Mouse (Mus musculus) CH12.LX (cell line): Measurements from ENCODE around the gene Grin2c. TPM values are rescaled to one million over a fixed set of nuclear protein-coding genes. Genes with fewer than 3 reads are reported as not detected.

Source experiments
- DNase-seq: peaks from one replicate; pipeline ENCODE4 v3.0.0-alpha.2; 2013; ENCODE audit errors: extremely low read depth
- H3K27ac ChIP-seq: 2 replicates; pipeline ENCODE4 v1.5.1; 2012; ENCODE audit warnings: low read depth, mild to moderate bottlenecking, control low read depth, moderate library complexity; ENCODE audit not compliant: insufficient read depth
- H3K27me3 ChIP-seq: replicated peaks from 2 replicates; pipeline ENCODE3; 2012; ENCODE audit warnings: inconsistent platforms
- H3K36me3 ChIP-seq, 2 experiments: replicated peaks in 1 of 2; 2 replicates each; pipeline versions ENCODE3 to v1.6.1; 2012; ENCODE audit warnings: inconsistent platforms in 1 of 2, low read length in 1 of 2, mild to moderate bottlenecking in 1 of 2, mixed read lengths in 1 of 2, moderate library complexity in 1 of 2; ENCODE audit not compliant: control insufficient read depth in 1 of 2, insufficient read depth in 1 of 2
- H3K4me1 ChIP-seq, 2 experiments: 2 replicates each; pipeline ENCODE4 v1.6.1; 2012; ENCODE audit warnings: inconsistent platforms in 1 of 2, moderate library complexity in 1 of 2; ENCODE audit not compliant: insufficient read depth in 2 of 2, control insufficient read depth in 1 of 2
- H3K4me2 ChIP-seq: 2 replicates; pipeline ENCODE4 v1.6.1; 2012; ENCODE audit warnings: low read depth, mild to moderate bottlenecking, control low read depth; ENCODE audit not compliant: poor library complexity, insufficient read depth, severe bottlenecking
- H3K4me3 ChIP-seq, 3 experiments: fragments of 150-350 bp in 1 of 3; sonication (generic) in 1 of 3; replicated peaks in 1 of 3; 2 replicates each; pipeline versions ENCODE3 to v1.5.1; 2011 to 2012; ENCODE audit warnings: low read depth in 2 of 3, low read length in 2 of 3, mild to moderate bottlenecking in 2 of 3, moderate library complexity in 2 of 3, control low read depth in 1 of 3, improper control_type of control experiment in 1 of 3, inconsistent platforms in 1 of 3, mixed read lengths in 1 of 3; ENCODE audit not compliant: poor library complexity in 1 of 3
- H3K79me2 ChIP-seq: replicated peaks from 2 replicates; pipeline ENCODE4 v1.6.1; 2012; ENCODE audit warnings: mild to moderate bottlenecking, moderate library complexity; ENCODE audit not compliant: control insufficient read depth, poor library complexity, insufficient read depth, severe bottlenecking; ENCODE audit errors: extremely low read depth
- H3K9ac ChIP-seq: 2 replicates; pipeline ENCODE4 v1.6.1; 2012; ENCODE audit warnings: low read depth, mild to moderate bottlenecking, control low read depth, moderate library complexity; ENCODE audit not compliant: insufficient read depth
- H3K9me3 ChIP-seq: replicated peaks from 2 replicates; pipeline ENCODE3; 2012; ENCODE audit warnings: low read length, inconsistent platforms, mixed read lengths
- BHLHE40 ChIP-seq: IDR thresholded peaks from 2 replicates; pipeline ENCODE4 v1.6.1; 2011; ENCODE audit warnings: mild to moderate bottlenecking, low read depth, low read length, improper control_type of control experiment
- CHD1 ChIP-seq: IDR thresholded peaks from 2 replicates; pipeline ENCODE4 v1.6.1; 2012; ENCODE audit warnings: low read depth, low read length, improper control_type of control experiment, inconsistent platforms
- CHD2 ChIP-seq: IDR thresholded peaks from 2 replicates; pipeline ENCODE4 v1.6.1; 2011; ENCODE audit warnings: low read length, improper control_type of control experiment
- CTCF ChIP-seq, 2 experiments: IDR thresholded peaks in 1 of 2; conservative IDR thresholded peaks in 1 of 2; 2 replicates each; pipeline ENCODE4 v1.5.1; 2011 to 2012; ENCODE audit warnings: low read depth in 2 of 2, low read length in 2 of 2, improper control_type of control experiment in 1 of 2, inconsistent platforms in 1 of 2, mild to moderate bottlenecking in 1 of 2, moderate library complexity in 1 of 2
- ELF1 ChIP-seq: IDR thresholded peaks from 2 replicates; pipeline ENCODE4 v1.6.1; 2014; ENCODE audit warnings: low read depth, mild to moderate bottlenecking, inconsistent platforms, low read length, improper control_type of control experiment
- EP300 ChIP-seq: IDR thresholded peaks from 2 replicates; pipeline ENCODE4 v1.6.1; 2011; ENCODE audit warnings: low read length, improper control_type of control experiment
- ETS1 ChIP-seq: conservative IDR thresholded peaks from 2 replicates; pipeline ENCODE4 v1.6.1; 2012; ENCODE audit warnings: low read depth, mild to moderate bottlenecking, inconsistent platforms, low read length, improper control_type of control experiment, moderate library complexity
- GABPA ChIP-seq: IDR thresholded peaks from 2 replicates; pipeline ENCODE4 v1.6.1; 2012; ENCODE audit warnings: low read depth, low read length, improper control_type of control experiment, inconsistent platforms; ENCODE audit not compliant: insufficient replicate concordance
- HCFC1 ChIP-seq: IDR thresholded peaks from 2 replicates; pipeline ENCODE4 v1.6.1; 2012; ENCODE audit warnings: low read depth, mild to moderate bottlenecking, inconsistent platforms, low read length, improper control_type of control experiment
- JUN ChIP-seq: IDR thresholded peaks from 2 replicates; pipeline ENCODE4 v1.6.1; 2011; ENCODE audit warnings: low read depth, mild to moderate bottlenecking, low read length, improper control_type of control experiment, moderate library complexity; ENCODE audit not compliant: insufficient read depth
- MAFK ChIP-seq: IDR thresholded peaks from 2 replicates; pipeline ENCODE4 v1.6.1; 2011; ENCODE audit warnings: low read length, improper control_type of control experiment; ENCODE audit not compliant: insufficient replicate concordance
- MAX ChIP-seq: IDR thresholded peaks from 2 replicates; pipeline ENCODE4 v1.6.1; 2011; ENCODE audit warnings: low read length, improper control_type of control experiment
- MAZ ChIP-seq: IDR thresholded peaks from 2 replicates; pipeline ENCODE4 v1.6.1; 2012; ENCODE audit warnings: low read depth, mild to moderate bottlenecking, inconsistent platforms, low read length, improper control_type of control experiment, moderate library complexity
- MEF2A ChIP-seq: IDR thresholded peaks from 2 replicates; pipeline ENCODE4 v1.6.1; 2014; ENCODE audit warnings: low read depth, mild to moderate bottlenecking, inconsistent platforms, low read length, improper control_type of control experiment, borderline replicate concordance
- MXI1 ChIP-seq: IDR thresholded peaks from 2 replicates; pipeline ENCODE4 v1.6.1; 2011; ENCODE audit warnings: mild to moderate bottlenecking, low read depth, low read length, improper control_type of control experiment
- MYC ChIP-seq: IDR thresholded peaks from 2 replicates; pipeline ENCODE4 v1.6.1; 2011; ENCODE audit warnings: low read depth, mild to moderate bottlenecking, improper control_type of control experiment, low read length
- NELFE ChIP-seq: IDR thresholded peaks from 2 replicates; pipeline ENCODE4 v1.6.1; 2011; ENCODE audit warnings: low read depth, low read length, improper control_type of control experiment
- POLR2A ChIP-seq: IDR thresholded peaks from 2 replicates; pipeline ENCODE4 v1.6.1; 2011; ENCODE audit warnings: low read depth, mild to moderate bottlenecking, improper control_type of control experiment, low read length
- RCOR1 ChIP-seq: conservative IDR thresholded peaks from 2 replicates; pipeline ENCODE4 v1.6.1; 2012; ENCODE audit warnings: low read depth, mild to moderate bottlenecking, inconsistent platforms, low read length, improper control_type of control experiment
- SIN3A ChIP-seq: IDR thresholded peaks from 2 replicates; pipeline ENCODE4 v1.6.1; 2012; ENCODE audit warnings: low read length, improper control_type of control experiment, inconsistent platforms
- SMC3 ChIP-seq: IDR thresholded peaks from 2 replicates; pipeline ENCODE4 v1.6.1; 2011; ENCODE audit warnings: low read depth, low read length, improper control_type of control experiment
- TBP ChIP-seq: conservative IDR thresholded peaks from 2 replicates; pipeline ENCODE4 v1.6.1; 2011; ENCODE audit warnings: low read depth, low read length, improper control_type of control experiment
- TCF12 ChIP-seq: IDR thresholded peaks from 2 replicates; pipeline ENCODE4 v1.6.1; 2014; ENCODE audit warnings: low read depth, mild to moderate bottlenecking, inconsistent platforms, low read length, improper control_type of control experiment
- UBTF ChIP-seq: IDR thresholded peaks from 2 replicates; pipeline ENCODE4 v1.6.1; 2012; ENCODE audit warnings: low read depth, mild to moderate bottlenecking, inconsistent platforms, low read length, improper control_type of control experiment, moderate library complexity
- USF2 ChIP-seq: conservative IDR thresholded peaks from 2 replicates; pipeline ENCODE4 v1.6.1; 2011; ENCODE audit warnings: low read depth, low read length, improper control_type of control experiment
- ZC3H11A ChIP-seq: IDR thresholded peaks from 2 replicates; pipeline ENCODE4 v1.6.1; 2012; ENCODE audit warnings: low read depth, mild to moderate bottlenecking, inconsistent platforms, low read length, improper control_type of control experiment
- ZKSCAN1 ChIP-seq: IDR thresholded peaks from 2 replicates; pipeline ENCODE4 v1.6.1; 2012; ENCODE audit warnings: low read depth, inconsistent platforms, low read length, improper control_type of control experiment, borderline replicate concordance
- ZMIZ1 ChIP-seq: IDR thresholded peaks from 2 replicates; pipeline ENCODE4 v1.6.1; 2012; ENCODE audit warnings: low read depth, mild to moderate bottlenecking, inconsistent platforms, low read length, improper control_type of control experiment
- dilution Hi-C: fragments of 300-500 bp; cut with MboI; formaldehyde crosslinking; loops from 2 replicates; pipeline ENCODE4 v1.14.3; 2020; ENCODE audit warnings: low sequenced_read_pairs; ENCODE audit not compliant: extremely low pct_unique_long_range_greater_than_20kb, extremely low pct_ligation_motif_present
- in situ Hi-C: fragments of 300-500 bp; cut with MboI; formaldehyde crosslinking; loops from 3 replicates; pipeline ENCODE4 v1.14.3; 2019; ENCODE audit warnings: low sequenced_read_pairs, low pct_ligation_motif_present, low pct_unique_long_range_greater_than_20kb, mixed read lengths
- polyA plus RNA-seq: library from polyadenylated mRNA; unstranded; fragments of >175 nt; gene quantifications from 2 replicates; pipeline ENCODE4 v1.2.1, GENCODE M21; 2012; ENCODE audit warnings: low read depth; ENCODE audit not compliant: insufficient read length
- total RNA-seq, 2 experiments: library from RNA; depleted of rRNA; stranded (reverse); fragments of 300-350 nt in 1 of 2; fragments of >200 nt in 1 of 2; gene quantifications; 2 replicates each; pipeline ENCODE4 v1.2.3; 2012 to 2014

Gene Grin2c
- total and polyA plus RNA-seq, 3 experiments = 0.04 TPM; not detected in 2

DNA sequence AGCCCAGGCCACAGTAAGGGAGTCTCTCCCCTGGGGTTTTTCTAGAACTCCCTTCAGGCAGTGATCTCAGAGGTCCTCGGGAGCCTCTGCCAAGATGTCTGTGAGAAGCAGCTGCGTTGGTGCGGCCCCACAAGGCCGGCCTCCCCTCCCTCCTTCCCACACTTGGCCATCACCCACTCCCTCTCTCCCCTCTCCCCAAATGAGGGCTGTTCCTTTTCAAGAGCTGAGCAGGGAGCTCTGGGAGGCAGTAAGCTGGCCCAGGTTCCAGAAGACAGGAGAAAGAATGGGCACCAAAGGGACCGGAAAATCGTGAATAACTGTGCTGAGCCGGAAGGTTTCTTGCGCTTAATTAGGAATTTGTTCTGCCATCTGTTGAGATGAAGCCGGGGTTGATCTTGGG lies 35.1 kb downstream of the Grin2c start:
- peak overlapping the region; percentile 83 for H3K27ac ChIP-seq
- no peak for DNase-seq
- H3K27me3 ChIP-seq = no peaks in the 10 kb centered on the region
- peak overlapping the region; percentile 48 for H3K9ac ChIP-seq
- H3K4me2 ChIP-seq = peak overlapping the region; percentile 95
- H3K4me1 ChIP-seq = peaks cover 29 to 87% of the 10 kb centered on the region in 2 experiments
- dilution Hi-C loops = no loop called here
- H3K9me3 ChIP-seq = no peaks in the 10 kb centered on the region
- H3K4me3 ChIP-seq = peak overlapping the region in 1 of 3 experiments; percentile 4
- H3K36me3 ChIP-seq = peaks cover 11 to 49% of the 10 kb centered on the region in 2 experiments
- in situ Hi-C loops = loop anchor here (5.0 kb wide), 2 partner anchors 40 to 70 kb away; partner anchors contain the start of gene Slc9a3r1
- no peaks in the 10 kb centered on the region for H3K79me2 ChIP-seq
- no peak for TF ChIP-seq MAX
- peak; percentile 43; the same call in 1 of the 2 replicates for TF ChIP-seq UBTF
- peak; percentile 0; the same call in 1 of the 2 replicates for TF ChIP-seq POLR2A
- TF ChIP-seq SIN3A = peak; percentile 63; the same call in 1 of the 2 replicates
- TF ChIP-seq MAZ = 0 out of 2 replicates have a peak, but pooled peaks have one; percentile 53
- peak; percentile 5; the same call in 1 of the 2 replicates for TF ChIP-seq MXI1
- TF ChIP-seq, all 38 proteins: peak for 5

DNA sequence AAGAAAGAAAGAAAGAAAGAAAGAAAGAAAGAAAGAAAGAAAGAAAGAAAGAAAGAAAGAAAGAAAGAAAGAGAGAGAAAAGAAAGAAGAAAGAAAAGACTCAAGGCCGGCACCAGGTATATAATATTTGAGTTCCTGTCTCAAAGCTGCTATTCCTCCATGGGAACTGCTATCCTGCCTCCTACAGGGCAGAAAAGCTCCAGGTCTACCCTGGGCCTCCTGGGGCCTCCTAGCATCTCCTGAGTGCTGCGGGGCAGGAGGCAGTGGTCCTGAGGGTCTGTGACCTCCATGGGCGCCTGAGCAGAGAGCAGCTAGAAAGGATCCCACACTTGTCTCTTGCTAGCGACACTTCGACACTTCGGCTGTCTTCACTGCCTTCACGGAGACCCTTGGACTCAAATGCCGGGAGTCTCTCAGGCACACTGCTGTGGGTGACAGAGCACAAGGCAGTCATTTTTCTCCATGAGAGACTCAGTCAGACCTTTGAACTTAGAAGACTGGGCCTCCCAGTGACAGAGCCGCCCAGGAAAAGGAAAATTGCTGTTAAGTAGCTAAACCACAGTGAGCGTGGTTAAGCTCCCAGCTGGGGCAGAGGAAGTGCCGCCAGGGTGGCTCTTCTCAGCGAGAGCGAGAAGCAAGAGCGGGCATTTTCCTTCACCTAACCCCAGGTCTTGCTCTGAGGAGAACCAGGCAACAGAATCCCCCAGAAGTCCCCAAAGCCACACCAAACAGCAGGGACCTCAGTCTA lies 35.7 kb downstream of the Grin2c start:
- H3K4me1 ChIP-seq = peaks cover 32 to 88% of the 10 kb centered on the region in 2 experiments
- peak; percentile 85 for DNase-seq
- dilution Hi-C loops (no loop called here), in situ Hi-C loops (loop anchor here (5.0 kb wide), 2 partner anchors 41 to 69 kb away; partner anchors contain the start of gene Slc9a3r1)
- H3K27ac ChIP-seq = peak overlapping the region; percentile 83
- H3K4me3 ChIP-seq = no peak overlapping the region
- H3K4me2 ChIP-seq = peak overlapping the region; percentile 95
- no peaks in the 10 kb centered on the region for H3K9me3 ChIP-seq
- no peaks in the 10 kb centered on the region for H3K79me2 ChIP-seq
- H3K36me3 ChIP-seq = peaks cover 11 to 45% of the 10 kb centered on the region in 2 experiments
- H3K27me3 ChIP-seq = no peaks in the 10 kb centered on the region
- H3K9ac ChIP-seq = peak overlapping the region; percentile 48
- TF ChIP-seq EP300 (peak; percentile 80; the same call in 1 of the 2 replicates), ETS1 (peak; percentile 86), MXI1 (peak; percentile 73), POLR2A (peak; percentile 65), RCOR1 (0 out of 2 replicates have a peak, but pooled peaks have one; percentile 37), TBP (0 out of 2 replicates have a peak, but pooled peaks have one; percentile 27), CTCF (conservative IDR thresholded peaks at IDR 0.05 in 1 of 2, IDR thresholded peaks at IDR 0.05 in 1 of 2; ENCODE audit: low read depth in 2 of 2, low read length in 2 of 2) (0 out of 4 replicates have a peak, but pooled peaks of 1 of the 2 experiments have one; percentile 7), MYC (peak; percentile 65; the same call in 1 of the 2 replicates), MAX (peak; percentile 53; the same call in 1 of the 2 replicates), SIN3A (peak; percentile 79), GABPA (no peak), MAFK (no peak), ZMIZ1 (no peak; the same call in 1 of the 2 replicates), ZC3H11A (no peak), HCFC1 (peak; percentile 32; the same call in 1 of the 2 replicates), BHLHE40 (peak; percentile 59), SMC3 (no peak; the same call in 1 of the 2 replicates), JUN (no peak), ELF1 (peak; percentile 58; the same call in 1 of the 2 replicates), MEF2A (peak; percentile 75), USF2 (no peak), NELFE (peak; percentile 32; the same call in 1 of the 2 replicates), CHD2 (0 out of 2 replicates have a peak, but pooled peaks have one; percentile 56), CHD1 (no peak), TCF12 (peak; percentile 71), ZKSCAN1 (no peak), MAZ (no peak; the same call in 1 of the 2 replicates)
